Mouse (Mus musculus) heart, adult 8-10 months (tissue): Measurements from ENCODE around the gene Chmp5. TPM values are rescaled to one million over a fixed set of nuclear protein-coding genes. Genes with fewer than 3 reads are reported as not detected.

Source experiments
- DNase-seq: peaks from one replicate; pipeline ENCODE4 v3.0.0; 2022; ENCODE audit warnings: low spot score
- microRNA-seq: library from miRNA; unstranded; fragments of <30 nt; microRNA quantifications from one replicate; pipeline ENCODE4 v1.2.0, GENCODE M21; 2022
- total RNA-seq, 4 experiments: library from RNA; stranded (reverse); gene quantifications; 2 replicates each; pipeline ENCODE4 v1.2.4; 2022

Chmp5 gene
- total RNA-seq, 4 experiments from 2014 or later: 32.2 to 39.2 (median 37.1) TPM

- no peak for DNase-seq
These were observed 65.1 kb downstream of the Chmp5 start for GRCm38 (mm10) chr4:41013351-41013750.

Small RNA genes within 50 kb of the gene (microRNA-seq; reads per million reads assigned to microRNA genes)
- gene Mir3094: not detected

Other genes with a start within 250 kb of the Chmp5 start
- gene Aptx, start 245.2 kb upstream of the Chmp5 start, total RNA-seq: 10 to 100 TPM; 14.8 to 20.0 (median 16.2) TPM
- gene Dnaja1, start 226.3 kb upstream of the Chmp5 start, total RNA-seq: 10 to 100 TPM; 46.8 to 94.6 (median 64.6) TPM
- 10 to 100 TPM; 29.4 to 31.0 (median 30.4) TPM for gene Smu1, start 190.5 kb upstream of the Chmp5 start, total RNA-seq
- 10 to 100 TPM; 53.9 to 60.3 (median 57.4) TPM for gene B4galt1, start 94.4 kb upstream of the Chmp5 start, total RNA-seq
- 1 to 10 TPM in 1 of 4 experiments, under 1 TPM in 2, not detected in 1; 0.82 to 1.3 (median 0.94) TPM for gene Spink4, start 28.4 kb upstream of the Chmp5 start, total RNA-seq
- gene Bag1, start 113 bp upstream of the Chmp5 start, total RNA-seq: 100 to 1,000 TPM; 252 to 291 (median 269) TPM
- 10 to 100 TPM; 18.8 to 24.0 (median 21.1) TPM for gene Nfx1, start 22.5 kb downstream of the Chmp5 start, total RNA-seq
- gene Aqp7, start 99.7 kb downstream of the Chmp5 start, total RNA-seq: 10 to 100 TPM; 24.2 to 36.7 (median 31.4) TPM
- gene Aqp3, start 149.8 kb downstream of the Chmp5 start, total RNA-seq: not detected
- gene Nol6, start 176.0 kb downstream of the Chmp5 start, total RNA-seq: 10 to 100 TPM; 17.5 to 20.6 (median 18.8) TPM
- gene Ube2r2, start 187.3 kb downstream of the Chmp5 start, total RNA-seq: 100 to 1,000 TPM; 124 to 155 (median 142) TPM